Mouse (Mus musculus) kidney, postnatal 0 days (tissue): ENCODE measurements at regions not wholly inside any gene's neighbourhood (a gene's known extent, or its start where the extent isn't known, plus 50 kb on each side); places are given as distances from the start of the nearest gene placed in this dataset.
A peak's percentile ranks its signal among the peaks of the same experiment; 100 is the strongest.

ENCODE experiments used
- ATAC-seq: fragments of 200-750 bp; cut with Nextera tagmentation; replicated peaks from 2 replicates; pipeline ENCODE4 v1.8.0; 2017; ENCODE audit warnings: low read depth, moderate number of reproducible peaks, moderate TSS enrichment, moderate library complexity; ENCODE audit not compliant: low FRiP score
- DNase-seq: peaks from one replicate; pipeline ENCODE4 v3.0.0-alpha.2; 2016; ENCODE audit warnings: low spot score
- H3K27ac ChIP-seq: fragments of 300-500 bp; sonication (generic); 2 replicates; pipeline ENCODE4 v1.5.1; 2014; ENCODE audit warnings: mild to moderate bottlenecking
- H3K27me3 ChIP-seq: fragments of 300-500 bp; sonication (generic); 2 replicates; pipeline ENCODE4 v1.6.1; 2014; ENCODE audit warnings: low read length, mixed read lengths; ENCODE audit not compliant: insufficient read depth
- H3K36me3 ChIP-seq: fragments of 300-500 bp; sonication (generic); 2 replicates; pipeline ENCODE4 v1.6.1; 2014; ENCODE audit warnings: low read length, mixed read lengths; ENCODE audit not compliant: insufficient read depth
- H3K4me1 ChIP-seq: fragments of 300-500 bp; sonication (generic); replicated peaks from 2 replicates; pipeline ENCODE4 v1.6.1; 2014; ENCODE audit warnings: antibody characterized with exemption, low read length, mixed read lengths; ENCODE audit not compliant: insufficient read depth
- H3K4me2 ChIP-seq: fragments of 300-500 bp; sonication (generic); 2 replicates; pipeline ENCODE4 v1.6.1; 2014; ENCODE audit warnings: mild to moderate bottlenecking, low read length, moderate library complexity, mixed read lengths
- H3K4me3 ChIP-seq: fragments of 300-500 bp; sonication (generic); replicated peaks from 2 replicates; pipeline ENCODE4 v1.5.1; 2014; ENCODE audit warnings: low read depth, low read length
- H3K9ac ChIP-seq: fragments of 300-500 bp; sonication (generic); 2 replicates; pipeline ENCODE4 v1.6.1; 2014; ENCODE audit warnings: low read depth, low read length
- H3K9me3 ChIP-seq: fragments of 300-500 bp; sonication (generic); replicated peaks from 2 replicates; pipeline ENCODE4 v1.6.1; 2016; ENCODE audit warnings: low read length, inconsistent platforms, mixed read lengths
- CTCF ChIP-seq: IDR thresholded peaks from 2 replicates; pipeline ENCODE4 v1.5.1; 2016; ENCODE audit warnings: antibody characterized with exemption, low read depth, mild to moderate bottlenecking, moderate library complexity
- WGBS: fragments of 180-500 bp; shearing (Covaris S2); extraction: QIAGEN DNeasy Blood & Tissue Kit; methylation state at CpG from one replicate; pipeline ENCODE4 v1.1.7; 2014; 5-methylcytosine and 5-hydroxymethylcytosine counted together

GRCm38 (mm10) chr16:85743022-85743421 is 59.9 kb downstream of the Adamts1 start:
- TF ChIP-seq CTCF, result no peak
- Histone ChIP-seq H3K36me3 (no peaks in the 10 kb centered on the region), H3K4me1 (no peaks in the 10 kb centered on the region), H3K4me2 (no peak overlapping the region), H3K27me3 (no peaks in the 10 kb centered on the region), H3K4me3 (no peak overlapping the region), H3K9ac (no peak overlapping the region), H3K27ac (no peak overlapping the region), H3K9me3 (no peaks in the 10 kb centered on the region)
- 88% methylated on average over 1 of the region's 1 CpGs for WGBS
- ATAC-seq (no peak), DNase-seq (no peak)

GRCm38 (mm10) chr16:85738606-85739195 is 64.2 kb downstream of the Adamts1 start:
- WGBS, result 73% methylated on average over 2 of the region's 2 CpGs

GRCm38 (mm10) chr16:85728026-85728425 is 74.9 kb downstream of the Adamts1 start:
- TF ChIP-seq CTCF, result no peak
- H3K36me3 ChIP-seq, result no peaks in the 10 kb centered on the region
- 67% methylated on average over 2 of the region's 2 CpGs for WGBS
- ATAC-seq, result no peak
- no peaks in the 10 kb centered on the region for H3K9me3 ChIP-seq
- H3K27ac ChIP-seq, result no peak overlapping the region
- no peak for DNase-seq
- no peak overlapping the region for H3K4me2 ChIP-seq
- H3K27me3 ChIP-seq, result no peaks in the 10 kb centered on the region
- H3K9ac ChIP-seq, result no peak overlapping the region
- H3K4me3 ChIP-seq, result no peak overlapping the region
- no peaks in the 10 kb centered on the region for H3K4me1 ChIP-seq

More at GRCm38 (mm10) chr16:85738606-85739195, 64.2 kb downstream of the Adamts1 start:
- Histone ChIP-seq H3K4me3 (no peak overlapping the region), H3K27ac (no peak overlapping the region), H3K27me3 (no peaks in the 10 kb centered on the region), H3K4me1 (no peaks in the 10 kb centered on the region), H3K9ac (no peak overlapping the region), H3K36me3 (no peaks in the 10 kb centered on the region), H3K9me3 (no peaks in the 10 kb centered on the region), H3K4me2 (no peak overlapping the region)
- TF ChIP-seq CTCF, result no peak
- no peak for DNase-seq
- ATAC-seq, result no peak

GRCm38 (mm10) chr16:85721968-85722367 is 80.9 kb downstream of the Adamts1 start:
- TF ChIP-seq CTCF, result peak; percentile 51
- Histone ChIP-seq H3K4me2 (no peak overlapping the region), H3K9me3 (no peaks in the 10 kb centered on the region), H3K4me3 (no peak overlapping the region), H3K9ac (no peak overlapping the region), H3K27me3 (no peaks in the 10 kb centered on the region), H3K36me3 (no peaks in the 10 kb centered on the region), H3K27ac (no peak overlapping the region), H3K4me1 (no peaks in the 10 kb centered on the region)
- ATAC-seq (peak; percentile 43; the same call in 1 of the 2 replicates), DNase-seq (no peak)
- 75% methylated on average over 2 of the region's 2 CpGs for WGBS

- Histone ChIP-seq H3K4me1 (no peaks in the 10 kb centered on the region), H3K27me3 (no peaks in the 10 kb centered on the region), H3K9me3 (no peaks in the 10 kb centered on the region), H3K27ac (no peak overlapping the region), H3K4me2 (no peak overlapping the region), H3K9ac (no peak overlapping the region), H3K4me3 (no peak overlapping the region), H3K36me3 (no peaks in the 10 kb centered on the region)
- 80% methylated on average over 3 of the region's 3 CpGs for WGBS
- no peak for TF ChIP-seq CTCF
- DNase-seq (no peak), ATAC-seq (no peak)
Measured at GRCm38 (mm10) chr16:85712291-85712690, 90.6 kb downstream of the Adamts1 start.

GRCm38 (mm10) chr16:85704254-85705020 is 98.5 kb downstream of the Adamts1 start:
- WGBS, result 71% methylated on average over 9 of the region's 9 CpGs
- no peak overlapping the region for H3K27ac ChIP-seq
- ATAC-seq, result no peak

More at GRCm38 (mm10) chr16:85704254-85705020, 98.5 kb downstream of the Adamts1 start:
- no peaks in the 10 kb centered on the region for H3K9me3 ChIP-seq
- H3K4me3 ChIP-seq, result no peak overlapping the region
- TF ChIP-seq CTCF, result no peak
- H3K27me3 ChIP-seq, result no peaks in the 10 kb centered on the region
- no peaks in the 10 kb centered on the region for H3K4me1 ChIP-seq
- H3K4me2 ChIP-seq, result no peak overlapping the region
- H3K36me3 ChIP-seq, result no peaks in the 10 kb centered on the region
- no peak overlapping the region for H3K9ac ChIP-seq
- DNase-seq, result no peak
